Mouse (Mus musculus) frontal cortex, adult 2 months (tissue): ENCODE data around the gene D1Ertd622e. TPM values are rescaled to one million over a fixed set of nuclear protein-coding genes. Genes with fewer than 3 reads are reported as not detected.

ENCODE experiments used
- DNase-seq, 2 experiments: peaks; one replicate each; pipeline ENCODE4 v3.0.0; 2022; ENCODE audit warnings: low spot score in 1 of 2; ENCODE audit errors: extremely low spot score in 1 of 2
- polyA plus RNA-seq: library from polyadenylated mRNA; depleted of rRNA; stranded (reverse); fragments of >200 nt; gene quantifications from 2 replicates; pipeline ENCODE4 v1.2.3, GENCODE M21; 2012; rRNA removed

The D1Ertd622e gene
- 54.9 and 58.6 TPM in 2 replicates for polyA plus RNA-seq

- DNase-seq = peak; percentile 61 to 78
Observed at GRCm38 (mm10) chr1:97661406-97662241, at the start of gene D1Ertd622e. Gene D1Ertd622e, minus strand, starts transcription at chr1:97662074.

DNA sequence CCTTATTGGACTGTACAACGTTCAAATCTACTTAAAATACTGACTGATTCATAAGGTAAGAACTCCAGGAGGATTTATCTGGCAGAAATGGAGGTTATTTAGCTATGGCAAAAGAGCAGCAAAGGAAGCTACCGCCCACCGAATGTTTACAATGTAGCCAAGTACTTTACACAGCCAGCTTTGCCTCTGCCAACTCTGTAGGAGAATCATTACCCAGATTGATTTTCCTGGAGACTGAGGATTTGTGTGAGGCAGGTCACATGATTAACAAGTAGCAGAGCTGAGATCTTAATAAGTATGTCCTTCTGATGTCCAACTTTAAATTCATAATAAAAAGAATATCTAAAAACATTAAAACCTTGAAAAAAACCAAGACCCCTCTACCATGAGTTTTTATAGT is 48.6 kb upstream of the D1Ertd622e start:
- no peak for DNase-seq

DNA sequence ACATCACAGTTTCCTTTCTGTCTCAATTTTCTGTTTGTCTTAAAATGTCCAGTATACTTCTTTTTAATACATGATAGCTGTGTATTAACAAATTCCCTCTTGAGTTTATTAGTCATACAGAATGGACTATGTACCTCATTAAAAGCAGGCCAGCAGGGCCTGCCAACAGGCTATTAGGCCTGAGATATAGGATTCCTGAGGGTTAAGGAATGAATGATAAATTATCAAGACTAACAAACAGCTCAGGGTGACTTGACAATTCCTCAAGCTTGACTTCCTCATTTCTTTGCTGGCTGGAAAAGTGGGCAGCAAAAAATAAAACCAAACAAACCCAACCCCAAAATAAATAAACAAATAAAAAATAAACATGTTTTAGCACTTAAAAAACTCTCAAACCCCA is 43.5 kb upstream of the D1Ertd622e start:
- DNase-seq = no peak

GRCm38 (mm10) chr1:97704646-97705045 is 42.8 kb upstream of the D1Ertd622e start:
- DNase-seq = no peak

DNA sequence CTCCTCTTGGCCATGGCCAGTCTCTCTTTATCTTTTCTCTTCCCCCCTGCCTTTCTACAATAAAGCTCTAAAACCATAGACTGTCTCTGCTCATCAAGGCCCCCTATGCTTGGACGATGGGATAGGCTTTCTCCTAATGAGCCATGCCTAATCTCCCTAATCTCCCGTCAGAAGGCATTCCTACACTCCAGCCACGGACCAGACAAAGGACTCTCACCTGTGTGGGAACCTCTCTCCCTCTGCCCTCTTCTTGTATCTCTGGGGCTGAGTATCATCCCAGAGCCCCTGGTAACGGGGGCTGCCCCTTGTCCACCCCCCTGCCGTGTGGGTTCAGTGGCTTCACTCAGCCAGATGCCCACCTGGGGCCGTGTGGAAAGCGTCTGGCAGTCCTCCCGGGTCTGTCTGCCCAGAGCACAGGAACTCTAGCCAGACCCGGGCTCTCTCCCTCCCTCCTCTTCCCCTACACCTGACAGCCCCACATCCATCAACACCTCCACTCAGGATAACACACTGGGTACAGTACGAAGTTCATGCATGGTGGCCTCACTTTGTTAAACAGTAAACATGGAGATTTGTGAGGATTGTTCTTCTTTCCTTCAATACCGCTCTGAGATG is 37.2 kb upstream of the D1Ertd622e start:
- no peak for DNase-seq

GRCm38 (mm10) chr1:97697273-97697672 is 35.4 kb upstream of the D1Ertd622e start:
- DNase-seq = no peak

- no peak for DNase-seq
Observed at GRCm38 (mm10) chr1:97693825-97694224, 32.0 kb upstream of the D1Ertd622e start.

GRCm38 (mm10) chr1:97688756-97689155 is 26.9 kb upstream of the D1Ertd622e start:
- peak in 1 of 2 experiments; percentile 72 for DNase-seq

DNA sequence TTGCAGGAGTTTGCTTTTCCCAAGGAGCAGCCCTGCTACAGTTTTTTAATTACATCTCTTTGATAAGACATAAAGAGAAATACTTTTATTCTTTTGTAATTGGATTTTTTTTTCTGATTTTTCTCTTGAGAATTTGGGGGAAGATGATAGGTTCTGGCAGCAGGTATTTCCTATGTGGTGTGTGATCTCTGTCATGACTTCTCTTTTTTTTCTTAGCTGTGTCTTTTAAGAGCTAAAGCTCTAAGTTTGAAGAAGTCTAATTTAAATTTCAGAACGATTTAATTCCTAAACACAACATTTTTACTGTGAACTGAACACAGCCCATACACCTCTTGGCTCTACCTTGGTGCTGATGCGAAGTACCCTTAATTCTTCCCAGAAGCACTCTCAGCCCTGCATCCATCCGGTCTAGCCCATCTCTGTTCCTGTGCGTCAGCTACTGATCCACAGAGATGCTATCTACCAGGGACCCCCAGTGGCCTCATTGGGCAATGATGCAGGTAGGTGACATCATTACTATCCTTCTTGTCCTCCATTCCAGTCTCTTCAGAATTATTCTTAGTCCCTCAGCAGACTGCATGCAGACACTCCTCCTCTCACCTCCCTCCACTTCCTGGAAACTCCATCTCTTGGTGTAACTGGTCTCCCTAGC is 14.8 kb upstream of the D1Ertd622e start:
- DNase-seq = no peak

GRCm38 (mm10) chr1:97676115-97676514 is 14.2 kb upstream of the D1Ertd622e start:
- DNase-seq = no peak

GRCm38 (mm10) chr1:97672849-97673248 is 11.0 kb upstream of the D1Ertd622e start:
- DNase-seq = no peak

DNA sequence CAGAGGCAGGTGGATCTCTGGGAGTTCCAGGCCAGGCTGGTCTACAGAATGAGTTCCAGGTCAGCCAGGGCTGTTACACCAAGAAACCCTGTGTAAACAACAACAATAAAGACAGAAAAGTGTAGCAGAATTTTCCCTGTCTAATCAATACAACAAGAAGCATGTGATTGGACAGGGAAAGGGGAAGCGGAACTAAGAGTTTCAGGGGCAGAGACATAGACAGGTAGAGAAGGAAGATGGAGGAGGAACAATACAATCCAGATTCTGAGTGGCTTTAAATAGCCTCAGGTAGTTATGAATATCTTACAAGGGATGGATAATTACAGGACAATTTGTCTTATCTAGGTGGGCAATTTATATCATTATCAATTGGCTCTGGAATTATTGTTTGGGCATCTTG is 5.4 kb upstream of the D1Ertd622e start:
- no peak for DNase-seq

DNA sequence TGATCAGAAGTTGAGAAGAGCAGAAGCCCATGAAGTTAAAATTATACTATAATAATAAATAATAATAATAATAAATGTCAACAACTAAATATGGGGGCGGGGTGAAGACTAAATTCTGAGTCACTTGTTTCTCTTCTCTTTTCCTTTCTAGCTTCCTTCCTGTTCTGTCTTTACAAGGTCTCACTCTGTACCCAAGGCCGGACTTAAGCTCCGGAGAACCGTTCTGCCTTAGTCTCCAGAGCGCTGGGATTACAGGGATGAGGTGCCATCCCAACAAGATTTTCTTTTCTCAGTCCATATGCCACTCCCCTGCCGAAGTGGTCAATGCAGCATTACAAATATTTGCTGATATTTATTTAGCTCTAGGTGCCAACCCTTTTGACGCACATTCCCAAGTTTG is 450 bp upstream of the D1Ertd622e start:
- no peak for DNase-seq

DNA sequence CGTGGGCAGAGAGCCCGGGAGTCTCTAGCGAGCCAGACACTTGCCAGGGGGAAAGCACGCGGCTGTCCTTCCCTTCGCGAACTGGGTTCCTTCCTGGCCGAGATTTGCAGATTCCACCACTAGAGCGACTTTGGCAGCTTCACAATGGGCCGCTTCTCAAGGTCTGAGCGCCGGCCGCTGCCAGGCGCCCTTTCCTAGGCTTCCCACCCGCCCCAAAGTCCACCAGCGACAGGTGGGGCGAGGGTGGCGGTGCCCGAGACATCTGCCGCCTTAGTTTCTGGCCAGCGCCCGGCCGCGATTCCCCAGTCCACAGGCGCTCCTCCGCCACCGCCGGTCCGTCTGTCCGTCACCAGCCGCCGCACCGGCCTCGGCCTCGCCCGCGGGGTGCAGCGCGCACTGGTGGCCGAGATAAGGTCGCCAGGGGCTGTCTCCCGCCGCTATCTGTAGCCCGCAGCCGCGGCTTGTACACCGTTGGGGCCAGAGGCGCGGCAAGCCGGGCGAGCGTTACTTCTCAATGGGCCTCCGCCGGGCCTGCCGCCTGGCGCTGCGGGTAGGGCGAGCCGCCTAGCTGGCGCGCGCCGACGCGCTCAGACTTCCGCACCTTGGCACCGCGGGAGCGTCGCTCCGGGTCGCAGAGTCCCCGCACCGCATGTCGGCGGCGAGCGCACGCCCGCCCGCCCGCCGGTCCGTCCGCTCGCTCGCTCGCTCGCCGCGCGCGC is 1.0 kb downstream of the D1Ertd622e start:
- peak; percentile 61 to 82 for DNase-seq

GRCm38 (mm10) chr1:97659405-97659804 is 2.5 kb downstream of the D1Ertd622e start:
- DNase-seq = peak in 1 of 2 experiments; percentile 17

- peak in 1 of 2 experiments; percentile 15 for DNase-seq
Observed at GRCm38 (mm10) chr1:97657786-97658185, 4.1 kb downstream of the D1Ertd622e start.

GRCm38 (mm10) chr1:97657201-97657600 is 4.7 kb downstream of the D1Ertd622e start:
- no peak for DNase-seq

DNA sequence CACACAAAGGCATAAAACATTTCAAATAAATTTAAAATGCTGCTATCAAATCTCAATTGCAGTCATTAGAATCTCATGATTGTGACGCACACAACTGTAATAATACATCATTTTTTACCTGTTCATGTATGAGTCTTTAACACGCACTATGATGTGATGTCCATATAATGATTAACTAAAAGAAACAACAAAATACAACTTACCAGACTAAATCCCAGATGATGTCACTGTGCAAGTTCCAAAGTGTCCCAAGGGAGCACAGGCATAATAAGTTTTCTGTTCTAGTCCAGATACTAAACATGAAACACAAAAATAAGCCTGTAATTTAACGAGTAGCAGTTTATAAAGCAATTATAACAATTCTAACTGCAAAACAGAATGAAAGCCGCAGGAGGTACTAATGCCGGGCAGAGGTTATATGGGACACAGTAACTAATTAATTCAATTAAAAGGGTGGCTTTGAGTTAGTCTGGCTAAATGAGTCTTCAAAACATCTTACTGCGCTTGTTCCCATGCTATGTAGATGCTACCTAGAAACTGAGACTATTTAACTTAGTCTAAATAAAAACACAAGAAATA is 7.4 kb downstream of the D1Ertd622e start:
- DNase-seq = no peak

GRCm38 (mm10) chr1:97650553-97651123 is 11.2 kb downstream of the D1Ertd622e start:
- peak in 1 of 2 experiments; percentile 68 for DNase-seq

DNA sequence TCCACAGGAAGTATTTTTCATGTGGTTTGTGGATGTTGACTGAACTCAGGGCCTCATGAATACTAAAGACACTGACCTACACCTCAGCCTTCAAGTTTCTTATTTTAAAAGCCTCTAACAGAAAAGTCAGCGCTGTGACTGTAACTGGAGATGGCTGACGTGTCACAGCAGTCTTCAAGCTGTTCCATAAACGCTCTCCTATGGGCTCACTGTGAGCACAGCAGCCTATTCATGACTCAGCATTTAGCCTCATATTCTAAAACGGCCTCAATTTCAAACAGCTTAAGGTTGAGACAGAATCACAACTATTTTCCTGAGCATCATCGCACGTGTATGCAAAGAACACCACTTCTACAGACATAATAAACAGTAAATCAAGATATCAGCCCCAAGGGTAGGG is 11.8 kb downstream of the D1Ertd622e start:
- peak in 1 of 2 experiments; percentile 62 for DNase-seq
